ENCODE assay signal across 8 mouse cellular contexts in the genomic region with DNA sequence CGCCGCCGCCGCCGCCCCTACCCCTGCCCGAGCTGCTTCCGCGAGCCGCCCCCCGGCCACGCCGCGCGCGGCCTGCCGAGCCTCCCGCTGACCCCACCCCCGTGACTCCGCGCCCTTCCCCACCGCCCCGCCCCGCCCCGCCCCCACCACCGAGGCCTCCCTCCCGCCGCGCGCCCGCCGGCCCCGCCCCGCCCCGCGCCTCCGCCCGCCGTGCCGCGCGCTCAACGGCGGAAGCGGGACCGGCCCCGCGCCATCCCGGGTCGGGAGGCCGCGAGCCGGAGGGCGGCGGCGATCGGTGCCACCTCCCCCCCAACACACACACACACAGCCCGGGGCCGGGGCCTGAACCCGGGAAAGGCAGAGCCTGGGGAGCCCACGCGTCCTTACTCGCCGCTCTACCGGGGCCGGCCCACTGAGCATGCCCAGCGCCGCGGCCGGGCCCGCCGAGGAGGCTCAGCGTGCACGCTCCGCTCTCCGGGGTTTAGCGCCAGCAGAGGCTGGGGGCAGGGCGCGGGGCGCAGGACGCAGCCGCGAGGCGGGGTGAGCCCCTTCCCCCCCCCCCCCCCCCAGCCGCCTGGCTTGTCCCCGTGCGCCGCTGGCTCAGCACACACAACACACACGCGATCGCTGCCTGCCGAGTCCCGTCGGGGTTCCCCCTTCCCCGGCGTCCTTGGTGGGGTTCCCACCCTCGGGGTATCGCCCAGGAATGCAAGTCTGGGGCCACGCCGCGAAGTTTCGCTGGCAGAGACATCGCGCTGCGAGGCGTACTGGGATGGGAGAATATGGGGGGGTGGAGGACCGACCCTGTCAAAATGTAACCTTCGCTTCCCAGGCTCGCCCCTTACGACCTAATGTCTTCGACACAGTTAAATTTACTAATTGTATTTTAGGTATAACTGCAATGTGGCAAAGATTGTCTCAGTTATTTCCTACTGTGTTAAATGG. TPM values are rescaled to one million over a fixed set of nuclear protein-coding genes. Genes with fewer than 3 reads are reported as not detected.
DNase-seq lines count a peak whose midpoint lies in the region; ATAC-seq lines count a peak whose summit lies in the region.

A gene (minus strand): TSS at position 496 of the 945 bp plus-strand sequence.

- H3K4me1 ChIP-seq in heart, embryonic 11.5 days (ENCODE audit: control insufficient read depth, insufficient read depth, low read length) = peaks cover 13% of the 10 kb centered on the region; the same call in 1 of the 2 replicates
- H3K4me1 ChIP-seq in kidney, embryonic 16.5 days (ENCODE audit: insufficient read depth, low read length) = peaks cover 14% of the 10 kb centered on the region
- H3K4me1 ChIP-seq in liver, embryonic 11.5 days (replicated peaks; ENCODE audit: control insufficient read depth, insufficient read depth, low read length) = peaks cover 20% of the 10 kb centered on the region

- no peaks in the 10 kb centered on the region for H3K9me3 ChIP-seq in heart, embryonic 11.5 days (replicated peaks; ENCODE audit: control insufficient read depth, low read length)
- no peaks in the 10 kb centered on the region for H3K9me3 ChIP-seq in kidney, embryonic 16.5 days (ENCODE audit: low read length)
- H3K9me3 ChIP-seq in liver, embryonic 11.5 days (ENCODE audit: control insufficient read depth, low read length) = no peaks in the 10 kb centered on the region

- H3K4me3 ChIP-seq in heart, embryonic 11.5 days (ENCODE audit: low read depth, low read length) = peak within 1 kb of the TSS; percentile 93
- H3K4me3 ChIP-seq in kidney, embryonic 16.5 days (ENCODE audit: low read length) = peak within 1 kb of the TSS; percentile 89
- peak within 1 kb of the TSS; percentile 90 for H3K4me3 ChIP-seq in liver, embryonic 11.5 days (ENCODE audit: low read depth, low read length)

- H3K27me3 ChIP-seq in heart, embryonic 11.5 days (ENCODE audit: control insufficient read depth, insufficient read depth, low read length) = no peaks in the 10 kb centered on the region
- H3K27me3 ChIP-seq in kidney, embryonic 16.5 days (ENCODE audit: insufficient read depth, low read length) = no peaks in the 10 kb centered on the region
- no peaks in the 10 kb centered on the region for H3K27me3 ChIP-seq in liver, embryonic 11.5 days (replicated peaks; ENCODE audit: control insufficient read depth, insufficient read depth, low read length)
- H3K27me3 ChIP-seq in splenic B cell, adult 2 months (ENCODE audit: control insufficient read depth, insufficient read depth, low read length, poor library complexity, severe bottlenecking) = no peaks in the 10 kb centered on the region

- H3K9ac ChIP-seq in heart, embryonic 11.5 days (ENCODE audit: low read depth, low read length) = peak within 1 kb of the TSS; percentile 93
- peak within 1 kb of the TSS; percentile 96 for H3K9ac ChIP-seq in kidney, embryonic 16.5 days (replicated peaks; ENCODE audit: low read length)
- H3K9ac ChIP-seq in liver, embryonic 11.5 days (ENCODE audit: low read depth, low read length) = peak within 1 kb of the TSS; percentile 96

- 1% methylated on average over 45 of the region's 110 CpGs for WGBS in heart, embryonic 11.5 days (ENCODE audit: insufficient replicate concordance)
- under 1% methylated on average over 24 of the region's 110 CpGs for WGBS in kidney, embryonic 16.5 days
- WGBS in liver, embryonic 11.5 days = under 1% methylated on average over 56 of the region's 110 CpGs

- peak; percentile 80 for DNase-seq in 3134 (ENCODE audit: extremely low read depth, insufficient read length, low spot score)
- DNase-seq in adrenal gland, postnatal 36 days = peak; percentile 91 to 94
- peak; percentile 90 for DNase-seq in liver, embryonic 11.5 days (ENCODE audit: low spot score)
- DNase-seq in naive thymus-derived CD4-positive, alpha-beta T cell, adult 2 months (ENCODE audit: low read depth) = peak; percentile 89
- DNase-seq in splenic B cell, adult 2 months (ENCODE audit: low read depth, low spot score) = peak; percentile 78

- peaks cover 8% of the 10 kb centered on the region for H3K36me3 ChIP-seq in heart, embryonic 11.5 days (ENCODE audit: control insufficient read depth, insufficient read depth, low read length)
- peaks cover 7% of the 10 kb centered on the region for H3K36me3 ChIP-seq in kidney, embryonic 16.5 days (ENCODE audit: insufficient read depth, low read length)
- peaks cover 7% of the 10 kb centered on the region for H3K36me3 ChIP-seq in liver, embryonic 11.5 days (ENCODE audit: control insufficient read depth, insufficient read depth, low read length)
- peaks cover 3% of the 10 kb centered on the region; the same call in 1 of the 2 replicates for H3K36me3 ChIP-seq in splenic B cell, adult 2 months (ENCODE audit: control insufficient read depth, insufficient read depth, low read length, poor library complexity, severe bottlenecking)

- H3K27ac ChIP-seq in heart, embryonic 11.5 days (ENCODE audit: low read depth, low read length) = peak within 1 kb of the TSS; percentile 98
- H3K27ac ChIP-seq in kidney, embryonic 16.5 days (ENCODE audit: low read length) = peak within 1 kb of the TSS; percentile 99
- peak within 1 kb of the TSS; percentile 97 for H3K27ac ChIP-seq in liver, embryonic 11.5 days (ENCODE audit: low read depth, low read length)

- peak within 1 kb of the TSS; percentile 84 for H3K4me2 ChIP-seq in heart, embryonic 11.5 days
- H3K4me2 ChIP-seq in kidney, embryonic 16.5 days (replicated peaks; ENCODE audit: low read depth, low read length) = peak within 1 kb of the TSS; percentile 87
- H3K4me2 ChIP-seq in liver, embryonic 11.5 days = peak within 1 kb of the TSS; percentile 89

- ATAC-seq in erythroblast, adult 5-6 weeks (replicated peaks; ENCODE audit: low FRiP score, poor library complexity, severe bottlenecking) = peak; percentile 22
- ATAC-seq in heart, embryonic 11.5 days (replicated peaks; ENCODE audit: insufficient number of reproducible peaks, low FRiP score, low TSS enrichment) = peak; percentile 88
- peak; percentile 92 for ATAC-seq in kidney, embryonic 16.5 days (ENCODE audit: low FRiP score, low TSS enrichment)
- peak; percentile 81 for ATAC-seq in liver, embryonic 11.5 days (replicated peaks; ENCODE audit: low FRiP score)

RNA-seq across cellular contexts. Expression of the gene that starts here (rescaled TPM):
- total RNA-seq in adrenal gland, postnatal 36 days (2021) = 100 to 1,000 TPM; 102 to 113 TPM
- 287 and 347 TPM in 2 replicates for total RNA-seq in erythroblast, adult 5-6 weeks (2015; ENCODE audit: low replicate concordance)
- total RNA-seq in erythroblast, adult 5-6 weeks (2017; ENCODE audit: low replicate concordance) = 544 and 662 TPM in 2 replicates
- polyA plus RNA-seq in heart, embryonic 11.5 days (2014; fragmentation: Nextera tagmentation; extraction: Ambion mirVana) = 79.6 and 85.3 TPM in 2 replicates
- polyA plus RNA-seq in kidney, embryonic 16.5 days (2015; fragmentation: Nextera tagmentation; extraction: Ambion mirVana) = 76.6 and 81.1 TPM in 2 replicates
- 127 and 139 TPM in 2 replicates for polyA plus RNA-seq in liver, embryonic 11.5 days (2014; fragmentation: Nextera tagmentation; extraction: Ambion mirVana)

Comparison
In these comparisons a context has a peak if more than half of its experiments do, and no peak if none do; other contexts are left out.
1. Peak in every context shown above with its lines: DNase-seq, ATAC-seq, H3K4me3 ChIP-seq and H3K27ac ChIP-seq.
2. ATAC-seq: peak in every context shown above with its lines; median percentile 92 in kidney, embryonic 16.5 days; 88 in heart, embryonic 11.5 days; 81 in liver, embryonic 11.5 days; 22 in erythroblast, adult 5-6 weeks.